Mouse (Mus musculus) urinary bladder, adult 2 months (tissue): ENCODE results near the gene Fam81a. TPM values are rescaled to one million over a fixed set of nuclear protein-coding genes. Genes with fewer than 3 reads are reported as not detected.

Experiments
- DNase-seq: peaks from one replicate; pipeline ENCODE4 v3.0.0; 2022; ENCODE audit warnings: low spot score
- polyA plus RNA-seq: library from polyadenylated mRNA; depleted of rRNA; stranded (reverse); fragments of >200 nt; gene quantifications from 2 replicates; pipeline ENCODE4 v1.2.3, GENCODE M21; 2012; rRNA removed

The Fam81a gene
- polyA plus RNA-seq, 1 experiment, result 1.6 TPM

DNA sequence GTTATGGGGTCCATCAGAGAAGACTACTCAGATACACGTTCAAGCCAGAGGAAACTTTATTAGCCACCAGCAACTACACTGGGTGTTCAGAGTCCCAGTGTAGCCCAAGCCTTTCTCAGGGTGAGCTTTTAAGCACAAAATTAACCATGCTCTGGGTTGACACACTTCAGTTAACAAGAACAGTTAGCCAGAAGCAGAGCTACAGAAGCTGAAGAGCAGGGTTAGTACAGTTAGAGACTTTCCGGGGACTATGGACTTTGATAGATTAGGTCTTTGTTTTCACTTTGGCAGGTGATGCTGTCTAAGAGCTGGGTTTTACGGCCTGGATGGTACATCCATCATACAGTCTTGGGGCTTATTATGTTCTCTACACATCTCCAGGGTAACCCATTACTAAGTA lies 89.6 kb downstream of the Fam81a start:
- no peak for DNase-seq

DNA sequence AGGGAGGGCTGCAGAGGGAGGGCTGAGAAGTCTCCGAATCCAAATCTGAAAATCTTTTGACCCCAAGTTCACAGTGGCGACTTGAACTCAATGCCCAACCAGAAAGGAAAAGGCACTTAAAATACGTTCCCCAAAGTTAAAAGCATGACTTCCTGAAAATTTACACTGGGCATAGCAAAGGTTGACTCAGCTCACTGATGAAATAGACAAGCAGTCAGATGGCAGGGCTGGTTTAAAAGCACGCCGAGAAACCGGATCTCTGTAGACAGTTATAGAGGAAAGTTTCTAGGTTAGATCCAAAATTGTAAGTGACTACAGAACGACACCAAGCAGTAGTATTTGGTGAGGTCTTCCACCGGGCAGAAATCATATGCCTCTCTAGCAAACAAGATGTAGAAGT lies 92.5 kb downstream of the Fam81a start:
- no peak for DNase-seq

DNA sequence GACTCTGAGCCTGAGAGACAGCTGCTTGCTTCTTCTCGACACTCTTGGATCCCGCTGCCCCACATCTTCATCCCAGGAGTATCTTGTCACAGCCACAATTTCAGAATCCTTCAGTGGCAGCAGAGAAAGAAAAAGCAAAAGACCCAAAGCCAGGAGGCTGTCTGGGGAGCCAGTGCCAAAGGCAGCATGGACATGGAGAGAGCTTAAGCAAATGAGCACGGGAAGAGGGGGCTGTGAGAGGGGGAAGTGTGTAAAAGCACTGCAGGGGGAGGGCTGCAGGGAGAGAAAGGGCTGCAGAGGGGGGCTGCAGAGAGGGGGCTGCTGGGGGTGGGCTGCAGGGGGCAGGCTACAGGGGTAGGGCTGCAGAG lies 93.0 kb downstream of the Fam81a start:
- DNase-seq, result no peak

DNA sequence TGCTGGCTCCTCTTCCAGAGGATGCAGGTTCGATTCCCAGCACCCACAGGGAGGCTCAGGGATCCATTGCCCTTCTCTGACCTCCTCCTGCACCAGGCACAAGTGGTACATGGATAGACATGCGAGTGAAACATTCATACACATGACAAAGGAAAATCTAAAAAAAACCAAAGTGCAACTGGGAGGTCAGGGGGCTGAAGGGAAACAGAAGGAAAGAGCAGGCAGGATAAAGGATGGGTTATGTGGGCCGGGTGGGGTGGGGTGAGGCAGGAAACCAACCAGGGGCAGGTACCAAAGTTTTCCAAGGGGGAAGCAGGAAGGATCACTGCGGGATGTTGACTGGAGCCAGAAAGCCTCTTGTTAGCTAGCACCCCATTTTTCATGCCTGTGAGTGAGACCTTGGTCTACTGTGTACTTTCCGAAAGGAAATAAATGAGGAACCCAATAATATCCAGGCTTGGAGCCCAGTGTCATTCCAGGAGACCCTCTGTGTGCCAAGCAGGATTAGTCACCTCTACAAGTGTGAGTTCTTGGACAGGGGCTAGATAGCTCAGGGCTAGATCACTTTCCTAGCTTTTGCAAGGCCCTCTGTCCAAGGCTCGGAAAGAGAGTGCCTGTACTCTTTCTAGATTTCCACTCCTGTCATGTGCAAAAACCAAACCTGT lies 93.5 kb downstream of the Fam81a start:
- DNase-seq, result no peak

DNA sequence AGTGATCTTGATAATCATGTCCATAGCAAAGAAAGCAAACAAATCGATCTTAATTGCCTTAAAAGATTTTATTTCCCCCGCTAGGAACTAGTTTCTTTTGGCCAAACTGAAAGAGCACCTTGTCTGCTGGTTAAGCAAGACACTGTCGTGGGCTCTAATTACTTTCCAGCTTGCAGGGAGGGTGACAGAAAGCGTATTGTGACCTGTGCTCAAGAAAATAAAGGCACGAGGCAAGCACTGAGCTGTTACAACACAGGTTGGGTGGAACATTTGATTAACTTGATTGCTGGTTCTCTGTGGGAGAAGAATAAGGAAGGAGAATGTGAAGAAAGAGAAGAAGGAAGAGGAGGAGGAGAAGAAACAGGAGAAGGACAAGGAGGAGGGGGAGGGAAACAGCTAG lies 94.1 kb downstream of the Fam81a start:
- DNase-seq, result no peak

DNA sequence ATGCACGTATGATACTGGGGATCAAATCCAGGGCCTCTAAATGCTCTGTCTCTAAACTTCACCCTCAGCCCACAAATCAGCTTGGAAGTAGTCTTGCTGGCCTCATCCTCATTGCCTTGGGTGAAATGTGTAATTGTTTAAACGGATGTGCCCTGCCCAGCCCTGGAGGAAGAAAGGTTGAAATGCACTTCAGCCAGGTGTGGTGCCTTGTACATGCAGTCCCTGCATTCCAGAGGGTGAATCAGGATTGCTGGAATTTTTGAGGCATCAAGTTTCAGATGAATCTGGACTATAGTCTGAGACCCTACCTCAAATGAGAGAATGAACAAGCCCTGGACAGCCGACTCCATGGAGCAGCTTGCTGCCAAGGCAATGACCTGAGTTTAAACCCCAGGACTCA lies 94.5 kb downstream of the Fam81a start:
- no peak for DNase-seq

DNA sequence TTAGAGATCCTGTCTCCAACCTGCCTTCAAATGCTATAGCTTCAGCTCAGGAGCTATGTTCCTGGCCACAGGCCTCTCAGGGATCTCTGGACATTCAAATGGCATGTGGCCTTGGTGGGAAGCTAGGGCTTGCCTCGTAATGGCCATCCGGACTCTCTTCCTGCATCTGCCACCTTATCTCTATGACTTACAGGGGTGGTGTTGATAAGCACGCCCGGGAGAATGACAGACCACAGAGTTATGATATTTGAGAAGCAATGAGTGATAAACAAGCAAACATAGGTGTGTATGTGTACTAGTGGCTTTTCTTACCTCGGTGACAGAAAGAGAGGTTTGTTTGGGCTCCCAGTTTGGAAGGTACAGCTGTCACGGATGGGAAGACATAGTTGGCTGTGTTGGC lies 96.1 kb downstream of the Fam81a start:
- no peak for DNase-seq

DNA sequence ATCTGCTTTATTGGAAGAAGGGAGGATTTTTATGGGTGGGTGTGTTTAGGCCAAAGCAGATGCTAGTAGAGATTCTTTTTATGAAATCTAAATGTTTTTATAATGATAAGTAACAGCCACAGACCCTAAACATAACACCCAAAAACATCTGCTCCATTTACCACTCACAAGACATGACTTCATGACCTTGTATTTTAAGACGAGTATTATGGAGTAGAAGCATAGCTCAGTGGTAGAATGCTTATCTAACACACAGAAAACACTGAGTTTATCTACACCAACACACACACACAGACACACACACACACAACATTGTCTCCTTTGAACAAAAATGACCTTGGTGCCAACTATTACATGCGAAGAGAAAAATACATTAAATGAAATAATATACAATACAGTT lies 97.5 kb downstream of the Fam81a start:
- no peak for DNase-seq

DNA sequence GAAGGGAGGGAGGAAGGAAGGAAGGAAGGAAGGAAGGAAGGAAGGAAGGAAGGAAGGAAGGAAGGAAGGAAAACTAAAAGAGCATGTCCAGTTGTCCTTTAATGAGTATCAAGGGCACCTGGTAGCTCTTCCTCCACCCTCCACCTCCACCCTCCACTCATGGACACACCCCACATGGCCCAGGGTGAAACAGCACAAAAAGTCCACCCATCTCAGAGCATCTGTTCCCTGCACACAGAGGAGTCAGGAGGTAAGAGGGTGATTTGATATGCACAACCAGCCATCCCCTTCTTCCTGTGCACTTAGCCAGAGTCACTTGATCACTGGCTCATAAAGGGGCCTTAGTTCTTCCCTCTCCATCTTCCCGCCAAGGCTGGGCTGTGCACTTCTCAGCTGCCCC lies 99.4 kb downstream of the Fam81a start:
- DNase-seq, result no peak

DNA sequence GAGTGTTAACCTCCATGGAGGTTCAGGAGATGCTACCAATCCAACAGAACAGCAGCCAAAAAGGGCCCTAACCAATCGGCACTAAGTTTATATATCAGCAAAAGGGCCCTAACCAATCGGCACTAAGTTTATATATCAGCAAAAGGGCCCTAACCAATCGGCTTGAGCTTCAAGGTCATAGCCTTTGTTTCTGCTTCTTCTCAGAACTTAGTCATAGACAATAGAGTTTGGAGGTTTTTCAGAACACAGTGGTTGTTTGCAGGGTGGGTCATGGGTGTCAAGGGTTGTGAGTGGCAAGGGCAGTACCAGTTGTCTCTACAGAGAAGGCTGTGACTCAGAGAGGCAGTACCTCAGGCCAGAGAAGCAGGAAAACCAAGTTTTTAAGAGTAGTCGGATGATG lies 100.2 kb downstream of the Fam81a start:
- no peak for DNase-seq

DNA sequence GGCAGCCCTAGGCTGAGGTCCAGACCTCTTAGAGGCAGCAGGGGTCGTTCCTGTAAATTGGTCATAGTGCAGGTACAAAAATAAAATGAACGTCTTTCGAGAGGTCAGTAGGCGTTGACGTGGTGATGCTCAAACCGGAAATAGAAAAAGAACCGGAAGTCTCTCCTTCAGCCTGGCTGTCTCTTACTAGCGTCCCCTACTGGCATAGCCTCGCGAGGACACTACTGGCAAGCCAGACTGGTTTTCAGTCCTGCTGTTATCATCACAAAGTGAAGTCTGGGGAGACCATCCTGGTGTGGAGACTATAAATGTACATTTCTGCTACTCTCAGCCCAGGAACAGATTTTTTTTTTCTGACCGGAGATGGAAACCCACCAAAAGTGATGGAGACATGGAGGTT lies 101.8 kb downstream of the Fam81a start:
- DNase-seq, result no peak

DNA sequence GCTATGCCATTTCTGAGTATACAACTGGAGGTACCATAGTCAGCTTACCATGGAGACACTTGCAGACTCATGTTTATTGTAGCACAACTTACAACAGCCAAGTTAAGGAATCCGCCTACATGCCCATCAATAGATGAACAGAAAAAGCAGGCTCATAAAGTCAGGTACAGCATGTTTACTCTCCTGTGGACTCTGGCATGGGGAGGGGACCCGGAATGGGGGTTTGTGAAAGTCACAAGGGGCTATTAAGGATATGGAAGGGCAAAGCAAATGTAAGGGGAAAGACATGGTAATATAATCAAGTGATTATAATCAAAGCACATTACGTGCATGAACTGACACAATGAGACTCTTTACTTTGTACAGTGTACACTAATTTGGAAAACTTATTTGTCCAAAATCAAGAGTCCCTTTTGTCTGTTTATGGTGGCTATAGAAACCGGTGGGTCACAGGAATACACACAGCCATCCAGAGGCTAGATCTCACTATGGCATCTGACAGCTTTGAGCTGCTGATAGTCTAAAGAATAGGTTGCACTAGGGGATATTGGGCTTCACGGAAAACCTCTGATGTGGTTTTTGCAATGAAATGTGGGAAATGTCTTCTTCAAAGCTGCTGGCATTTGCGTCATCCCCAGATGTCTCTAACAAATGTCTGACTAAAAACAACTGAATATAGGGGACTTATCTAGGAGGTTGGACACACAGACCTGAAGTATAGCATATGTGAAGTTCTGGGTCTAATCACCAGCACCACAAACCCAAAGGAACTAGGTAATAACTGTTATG lies 102.6 kb downstream of the Fam81a start:
- no peak for DNase-seq

Other genes with a start within 250 kb of the Fam81a start
- 121 and 126 TPM in 2 replicates for gene Bnip2, start 153.1 kb downstream of the Fam81a start, polyA plus RNA-seq
- gene Gtf2a2, start 130.0 kb downstream of the Fam81a start, polyA plus RNA-seq, result 83.3 and 119 TPM in 2 replicates
- 2.6 TPM in 2 replicates for gene Gcnt3, start 104.5 kb downstream of the Fam81a start, polyA plus RNA-seq
- gene Myo1e, start 64.8 kb upstream of the Fam81a start, polyA plus RNA-seq, result 14.0 and 16.0 TPM in 2 replicates